Mouse (Mus musculus): ENCODE data around the gene Them4.
"Not testable (repeated sequence)": the region's sequence is repeated elsewhere in the genome, so short reads cannot be mapped to it uniquely, and the experiment has no call there.

Them4 gene

DNA sequence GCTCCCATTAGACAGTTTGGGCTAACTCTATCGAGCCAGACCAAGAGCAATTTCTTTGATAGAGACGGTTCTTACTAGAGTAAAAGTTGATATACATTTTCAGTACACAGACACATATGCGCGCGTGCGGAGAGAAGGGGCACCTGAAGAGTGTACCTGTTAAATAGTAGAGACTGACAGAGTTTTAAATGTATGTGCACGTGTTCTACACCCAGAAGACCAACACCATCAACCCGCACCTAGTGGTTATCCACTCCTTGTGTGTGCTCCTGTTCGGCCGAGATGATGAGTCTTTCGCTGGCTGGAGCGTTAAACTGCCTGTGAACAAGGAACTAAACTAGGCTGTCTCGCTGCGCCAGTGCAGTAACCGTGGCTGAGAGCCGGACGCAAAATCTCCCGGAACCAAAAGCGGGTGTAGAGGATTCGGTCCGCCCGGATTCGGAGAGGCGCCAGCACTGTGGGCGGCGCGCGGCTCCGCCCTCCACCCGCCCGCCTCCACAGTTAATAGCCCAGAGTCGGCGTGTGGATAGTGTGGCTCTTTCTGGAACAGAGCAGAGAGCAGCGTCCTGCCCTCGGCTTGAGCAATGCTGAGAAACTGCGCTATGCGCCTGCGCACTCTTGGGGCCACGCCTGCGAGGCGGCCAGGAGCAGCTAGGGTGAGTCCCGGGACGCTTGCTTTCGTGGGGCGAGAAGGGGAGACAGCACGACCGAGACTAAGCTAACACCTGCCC, at the start of gene Them4:
TSS of gene Them4 (plus strand) at position 457 of the 731 bp plus-strand sequence.
- DNase-seq (ENCODE audit: low spot score in 2 of 2), result peak; percentile 89 to 91

DNA sequence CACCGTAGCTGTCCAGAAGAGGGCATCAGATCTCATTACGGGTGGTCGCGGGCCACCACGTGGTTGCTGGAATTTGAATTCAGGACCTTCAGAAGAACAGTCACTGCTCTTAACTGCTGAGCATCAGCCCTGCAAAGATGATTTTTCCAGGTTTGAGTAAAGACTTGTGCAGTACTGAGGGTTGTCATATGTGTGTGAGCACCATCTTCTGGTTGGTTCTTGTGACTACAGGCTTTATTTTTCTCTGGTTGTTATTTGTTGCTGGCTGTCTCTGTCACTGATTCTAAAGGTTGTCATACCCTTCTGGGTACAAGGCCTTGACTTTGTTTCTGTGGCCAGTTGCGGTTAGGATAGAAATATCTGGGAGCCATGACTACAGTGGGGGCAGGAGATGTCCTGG, 49.3 kb upstream of the Them4 start:
- peak in 1 of 2 experiments; percentile 24 for DNase-seq (ENCODE audit: low spot score in 2 of 2)

- not testable (repeated sequence) for DNase-seq (ENCODE audit: low spot score in 2 of 2)
Measured at GRCm38 (mm10) chr3:94263736-94264135, 46.2 kb upstream of the Them4 start, which contains the start of gene Gm4778. Gm4778 (plus strand) TSS chr3:94264036.

- no peak for DNase-seq (ENCODE audit: low spot score in 2 of 2)
Measured at GRCm38 (mm10) chr3:94275991-94276390, 33.9 kb upstream of the Them4 start.

GRCm38 (mm10) chr3:94305457-94305856, 4.4 kb upstream of the Them4 start:
- DNase-seq (ENCODE audit: low spot score in 2 of 2), result no peak

GRCm38 (mm10) chr3:94306975-94307374, 2.9 kb upstream of the Them4 start:
- DNase-seq (ENCODE audit: low spot score in 2 of 2), result no peak

DNA sequence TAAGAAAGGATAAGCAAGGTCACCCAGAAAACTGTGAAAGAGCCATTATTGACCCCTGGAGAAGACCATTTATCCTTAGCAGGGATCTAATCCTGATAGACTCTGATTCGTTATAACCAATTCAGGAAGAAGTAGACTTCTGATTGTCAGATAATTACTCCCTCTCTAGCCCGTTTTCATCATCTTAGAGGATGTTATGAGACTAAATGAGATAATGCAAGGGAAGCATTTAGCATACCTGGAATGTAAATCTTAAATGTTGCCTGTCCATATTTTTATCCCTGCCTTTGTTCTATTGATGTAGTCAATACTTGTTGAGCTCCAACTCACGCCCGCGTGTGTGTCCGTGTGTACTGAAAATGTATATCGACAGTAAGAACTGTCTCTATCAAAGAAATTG, 602 bp downstream of the Them4 start:
- DNase-seq (ENCODE audit: low spot score in 2 of 2), result peak; percentile 5 to 10

DNA sequence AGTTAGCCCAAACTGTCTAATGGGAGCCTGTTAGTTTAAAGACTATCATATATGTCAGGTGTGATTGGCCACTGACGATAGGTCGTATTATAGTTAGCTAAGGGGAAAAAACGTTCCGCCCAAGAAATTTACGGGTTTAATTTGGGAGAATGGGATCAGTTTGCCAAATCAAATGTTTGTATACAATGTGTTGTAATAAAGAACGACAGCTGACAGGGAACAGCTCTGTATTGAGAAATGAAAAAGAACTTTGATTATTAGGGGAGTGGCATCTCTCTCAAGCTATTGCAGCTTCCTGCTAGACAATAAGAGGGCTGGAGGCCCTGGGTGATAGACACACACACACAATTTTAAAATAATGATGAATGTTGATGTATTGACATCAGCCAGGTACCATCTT, 1.0 kb downstream of the Them4 start:
- DNase-seq (ENCODE audit: low spot score in 2 of 2), result no peak

DNA sequence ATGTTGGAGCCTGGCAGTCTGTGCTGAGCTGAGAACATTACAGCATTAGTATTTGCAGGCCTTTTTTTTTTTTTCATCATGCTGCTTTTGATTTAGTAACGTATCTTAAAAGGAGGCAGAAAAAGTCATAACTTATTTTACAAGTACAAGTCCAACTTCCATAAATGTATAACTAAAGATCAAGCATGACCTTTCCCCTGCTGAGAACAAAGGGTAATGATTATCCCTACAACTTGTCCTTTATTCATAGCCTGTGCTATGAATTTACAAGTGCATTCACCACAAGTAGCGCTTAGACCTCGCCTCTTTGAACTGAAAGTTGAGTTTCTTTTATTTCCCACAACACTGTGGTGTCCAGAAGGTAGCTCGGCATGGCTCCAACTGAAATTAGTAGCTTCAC, 1.5 kb downstream of the Them4 start:
- no peak for DNase-seq (ENCODE audit: low spot score in 2 of 2)

- DNase-seq (ENCODE audit: low spot score in 2 of 2), result no peak
Measured at GRCm38 (mm10) chr3:94328681-94329080, 18.8 kb downstream of the Them4 start.

- no peak for DNase-seq (ENCODE audit: low spot score in 2 of 2)
Measured at GRCm38 (mm10) chr3:94334442-94334841, 24.6 kb downstream of the Them4 start.

- DNase-seq (ENCODE audit: low spot score in 2 of 2), result no peak
Measured at GRCm38 (mm10) chr3:94338522-94338921, 28.6 kb downstream of the Them4 start.

GRCm38 (mm10) chr3:94341959-94342422, 32.1 kb downstream of the Them4 start, which contains the start of gene Them5:
Them5 (plus strand) TSS chr3:94342099.
- no peak for DNase-seq (ENCODE audit: low spot score in 2 of 2)

GRCm38 (mm10) chr3:94342552-94342951, 32.7 kb downstream of the Them4 start:
- DNase-seq (ENCODE audit: low spot score in 2 of 2), result no peak

DNA sequence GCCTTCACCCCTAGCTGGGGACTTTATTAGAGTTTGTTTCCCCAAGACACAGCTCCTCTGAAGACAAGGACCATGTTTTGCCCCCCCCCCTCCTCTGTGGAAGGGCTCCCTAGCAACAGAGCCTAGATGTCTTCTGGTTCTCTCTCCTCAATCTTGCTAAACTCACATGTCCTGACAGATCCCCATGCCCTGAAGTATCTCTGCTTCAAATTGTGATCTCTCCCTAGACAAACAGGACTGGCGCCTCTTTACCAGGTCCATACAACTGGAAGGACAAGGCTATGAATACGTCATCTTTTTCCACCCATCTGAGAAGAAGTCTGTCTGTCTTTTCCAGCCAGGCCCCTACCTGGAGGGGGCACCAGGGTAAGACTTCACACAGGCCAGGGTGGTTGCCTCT, 34.3 kb downstream of the Them4 start:
- DNase-seq (ENCODE audit: low spot score in 2 of 2), result no peak

GRCm38 (mm10) chr3:94344897-94345296, 35.0 kb downstream of the Them4 start:
- DNase-seq (ENCODE audit: low spot score in 2 of 2), result no peak

DNA sequence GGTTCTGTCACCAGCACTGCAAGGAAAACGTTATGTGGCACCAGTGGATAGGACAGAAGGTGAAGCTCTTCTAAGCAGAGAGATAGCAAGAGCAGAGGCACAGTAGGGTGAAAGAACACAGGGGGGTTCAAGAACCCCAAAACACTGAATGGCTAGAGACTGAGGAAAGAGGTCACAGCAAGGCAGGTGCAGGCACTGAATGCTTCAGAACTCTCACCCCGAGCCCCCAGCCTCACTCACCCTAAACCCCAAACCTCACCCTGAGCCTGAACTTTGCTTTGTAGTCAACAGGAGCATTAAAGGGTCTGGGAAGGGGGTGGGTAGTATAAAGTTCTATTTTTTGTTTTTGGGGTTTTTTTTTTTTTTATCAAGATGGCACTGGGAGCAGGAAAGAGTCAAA, 38.3 kb downstream of the Them4 start:
- no peak for DNase-seq (ENCODE audit: low spot score in 2 of 2)

GRCm38 (mm10) chr3:94360812-94361211, 50.9 kb downstream of the Them4 start:
- DNase-seq (ENCODE audit: low spot score in 2 of 2), result no peak

DNA sequence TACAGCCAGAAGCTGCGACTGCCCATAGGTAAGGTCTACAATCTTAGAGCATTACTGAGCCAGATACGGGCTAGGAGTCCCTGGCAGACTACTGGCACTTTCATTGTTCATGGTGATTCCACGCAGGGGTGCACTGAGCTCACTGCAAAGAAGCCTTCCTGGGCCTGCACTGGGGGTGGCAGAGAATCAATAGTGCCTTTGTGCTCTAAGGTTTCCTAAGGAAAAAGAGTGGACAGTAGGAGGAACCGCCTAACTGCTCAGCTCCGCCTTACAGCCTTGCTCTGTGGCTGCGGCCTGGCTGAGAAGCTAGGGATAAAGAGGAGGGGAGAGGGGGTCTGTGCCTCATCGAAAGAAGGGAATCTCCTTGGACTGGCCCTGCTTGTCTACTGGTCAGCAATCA, 52.2 kb downstream of the Them4 start, which contains the start of gene C2cd4d:
TSS of gene C2cd4d (plus strand) at position 301 of the 400 bp plus-strand sequence.
- no peak for DNase-seq (ENCODE audit: low spot score in 2 of 2)

GRCm38 (mm10) chr3:94363291-94364153, 53.6 kb downstream of the Them4 start:
- peak; percentile 28 to 31 for DNase-seq (ENCODE audit: low spot score in 2 of 2)

DNA sequence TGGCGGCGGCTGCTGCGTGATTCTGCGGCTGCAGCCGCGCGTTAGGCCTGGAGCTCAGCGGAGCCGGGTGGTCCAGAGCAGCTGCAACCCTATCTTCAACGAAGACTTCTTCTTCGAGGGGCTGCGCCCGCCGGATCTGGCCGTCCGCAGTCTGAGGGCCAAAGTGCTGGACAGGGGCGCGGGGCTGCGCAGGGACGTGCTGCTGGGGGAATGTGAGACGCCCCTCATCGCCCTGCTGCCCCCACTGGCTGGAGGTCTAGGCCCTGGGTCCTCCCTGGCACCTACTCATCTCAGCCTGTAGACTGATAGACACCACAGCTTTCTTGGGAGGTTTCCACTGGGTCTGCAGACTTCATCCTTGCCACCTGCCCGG, 54.3 kb downstream of the Them4 start:
- no peak for DNase-seq (ENCODE audit: low spot score in 2 of 2)

DNA sequence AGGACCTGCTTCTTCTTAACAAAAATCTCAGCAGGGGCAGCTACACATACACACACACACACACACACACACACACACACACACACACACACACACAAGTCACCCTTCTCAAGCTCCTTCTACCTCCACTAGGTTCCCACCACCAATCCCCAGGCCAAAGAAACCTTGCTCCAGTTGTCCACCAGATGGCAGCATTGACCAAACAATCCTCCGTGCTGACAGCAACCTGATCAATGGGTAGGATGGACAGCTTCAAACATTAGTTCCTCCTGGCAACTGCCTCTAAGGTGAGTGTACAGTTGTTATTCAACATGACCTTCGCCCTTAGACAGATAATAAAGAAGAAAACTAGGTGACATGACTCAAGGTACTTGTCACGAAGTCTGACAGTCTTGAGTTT, 56.9 kb downstream of the Them4 start:
- DNase-seq (ENCODE audit: low spot score in 2 of 2), result peak; percentile 81 to 87

GRCm38 (mm10) chr3:94367511-94367910, 57.6 kb downstream of the Them4 start:
- DNase-seq (ENCODE audit: low spot score in 2 of 2), result no peak

Data from frontal cortex, postnatal 36 days (tissue).